Mouse (Mus musculus): Measurements from ENCODE around the gene Mcts1.

Mcts1 gene

DNA sequence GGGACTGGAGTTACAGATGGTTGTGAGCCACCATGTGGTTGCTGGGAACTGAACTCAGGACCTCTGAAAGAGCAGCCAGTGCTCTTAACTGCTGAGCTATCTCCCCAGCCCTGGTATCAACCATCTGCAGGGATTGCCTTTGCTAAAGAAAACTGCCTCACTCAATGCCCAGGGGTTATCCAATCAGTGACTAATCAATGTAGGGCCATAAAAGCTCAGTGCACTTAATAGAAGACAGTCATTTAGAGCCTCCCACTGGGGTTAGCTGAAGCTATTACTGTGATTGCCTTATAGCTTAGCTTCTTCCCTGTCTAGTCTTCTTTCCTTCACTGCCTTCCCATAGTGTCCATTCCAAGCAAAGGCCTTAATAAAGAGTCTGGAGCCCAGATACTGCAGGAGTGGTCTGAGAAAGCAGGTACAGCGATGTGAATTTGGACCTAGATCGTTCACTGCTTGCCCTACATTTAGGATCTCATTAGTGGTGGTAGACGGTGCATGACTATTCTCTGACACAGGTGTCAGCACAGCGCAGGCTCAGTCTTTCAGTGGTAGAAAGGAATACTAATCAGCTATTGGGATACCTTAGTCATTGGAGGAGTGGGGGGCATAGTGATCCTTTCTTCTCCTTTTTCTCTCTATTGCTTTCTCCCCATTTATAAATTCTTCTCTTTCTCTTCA lies 56.0 kb downstream of the Mcts1 start:
- DNase-seq: no peak

Data from cerebellum, postnatal 25 days (tissue).